Mouse (Mus musculus) hindlimb bud, embryonic 11.5 days (tissue): Measurements from ENCODE around the gene Ksr1.
"Not testable (repeated sequence)": the region's sequence is repeated elsewhere in the genome, so short reads cannot be mapped to it uniquely, and the experiment has no call there.

Source experiments
- DNase-seq: peaks from one replicate; pipeline ENCODE4 v3.0.0-alpha.2; 2012; ENCODE audit warnings: low read depth, low spot score; ENCODE audit errors: extremely low spot score

Ksr1 gene

GRCm38 (mm10) chr11:79017161-79017606, 129.0 kb downstream of the Ksr1 start:
- DNase-seq, result no peak

DNA sequence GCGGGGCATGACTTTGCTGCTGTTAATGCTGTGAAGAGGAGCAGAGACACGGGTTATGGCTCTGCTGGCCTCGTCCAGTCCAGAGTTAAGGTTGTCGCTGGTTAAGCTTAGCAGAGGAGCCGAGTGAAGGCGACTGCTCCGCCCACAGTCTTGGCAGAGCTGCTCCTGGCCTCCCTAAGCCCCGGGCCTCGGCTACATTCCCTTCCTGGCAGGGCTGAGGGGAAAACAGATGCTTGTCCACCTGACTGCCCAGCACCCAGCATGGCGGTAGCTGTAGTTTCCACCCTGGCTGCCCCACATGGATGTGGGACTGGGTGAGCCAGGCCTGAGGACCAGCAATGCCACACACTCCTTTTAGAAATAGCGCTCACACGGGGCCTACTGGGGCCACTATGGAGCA, 130.0 kb downstream of the Ksr1 start:
- DNase-seq, result no peak

GRCm38 (mm10) chr11:79015660-79016215, 130.5 kb downstream of the Ksr1 start:
- no peak for DNase-seq

DNA sequence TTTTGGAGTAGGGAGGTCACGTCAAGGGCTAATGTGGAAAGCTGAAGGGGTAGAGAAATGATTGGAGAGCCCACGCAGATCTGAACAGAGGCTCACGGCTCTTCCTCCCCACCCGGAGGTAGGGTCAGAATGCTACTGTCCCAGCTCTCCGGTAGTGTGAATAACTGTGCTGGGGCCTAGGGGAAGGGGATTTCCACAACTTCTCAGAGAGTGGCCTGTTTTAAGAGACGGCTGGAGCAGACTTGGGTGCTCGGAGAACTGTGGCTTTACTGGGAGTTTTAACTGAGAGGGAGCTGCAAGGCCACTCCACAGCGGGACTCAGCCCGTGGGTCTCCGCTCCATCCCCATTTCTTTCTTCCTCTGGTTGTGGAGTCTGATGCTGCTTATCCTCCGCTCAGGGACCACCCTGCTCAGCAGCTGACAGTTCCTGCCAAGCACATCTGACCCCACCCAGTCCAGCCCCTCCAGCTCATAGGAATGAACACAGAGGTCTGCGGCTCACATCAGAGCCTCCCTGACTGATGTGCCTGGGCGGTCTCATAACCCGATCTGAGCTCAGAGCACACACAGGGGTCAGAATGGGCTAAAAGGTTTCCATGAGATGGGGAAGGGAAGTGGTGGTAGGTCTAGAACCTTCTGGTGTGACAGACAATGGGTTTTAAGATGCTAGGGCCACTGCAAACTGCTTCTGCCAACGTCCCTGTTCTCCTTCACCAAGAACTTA, 131.4 kb downstream of the Ksr1 start:
- no peak for DNase-seq

GRCm38 (mm10) chr11:79013806-79014205, 132.4 kb downstream of the Ksr1 start:
- DNase-seq, result no peak

GRCm38 (mm10) chr11:79013056-79013455, 133.2 kb downstream of the Ksr1 start:
- DNase-seq, result no peak

DNA sequence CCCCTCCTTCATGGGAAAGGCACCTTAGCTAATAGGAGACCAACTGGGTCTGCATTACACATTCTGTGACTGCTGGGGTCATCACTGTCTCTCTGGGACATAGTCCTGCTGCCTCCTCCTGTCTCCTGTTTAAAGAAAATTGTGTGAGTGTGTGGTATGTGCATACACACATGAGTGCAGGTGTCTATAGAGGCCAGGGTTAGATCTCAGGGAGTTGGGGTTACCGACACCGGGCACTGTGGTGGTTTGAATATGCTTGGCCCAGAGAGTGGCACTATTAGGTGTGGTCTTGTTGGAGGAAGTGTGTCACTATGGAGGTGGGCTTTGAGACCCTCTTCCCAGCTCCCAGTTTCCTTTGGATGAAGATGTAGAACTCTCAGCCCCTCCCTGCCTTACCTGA, 133.7 kb downstream of the Ksr1 start:
- no peak for DNase-seq

- no peak for DNase-seq
Observed at GRCm38 (mm10) chr11:79008891-79009290, 137.3 kb downstream of the Ksr1 start.

- no peak for DNase-seq
Observed at GRCm38 (mm10) chr11:79008007-79008775, 138.0 kb downstream of the Ksr1 start.

DNA sequence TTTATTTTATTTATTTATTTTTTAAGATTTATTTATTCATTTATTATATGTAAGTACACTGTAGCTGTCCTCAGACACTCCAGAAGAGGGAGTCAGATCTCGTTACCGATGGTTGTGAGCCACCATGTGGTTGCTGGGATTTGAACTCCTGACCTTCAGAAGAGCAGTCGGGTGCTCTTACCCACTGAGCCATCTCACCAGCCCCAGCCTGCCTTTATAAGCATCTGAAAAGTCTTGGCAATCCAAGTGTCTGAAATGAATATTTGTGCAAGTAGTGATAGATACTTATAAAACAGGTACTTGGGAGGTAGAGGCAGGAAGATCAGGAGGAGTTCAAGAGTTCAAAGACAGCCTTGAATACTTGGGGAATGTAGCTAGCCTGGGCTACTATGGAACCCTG, 138.9 kb downstream of the Ksr1 start:
- DNase-seq, result not testable (repeated sequence)

DNA sequence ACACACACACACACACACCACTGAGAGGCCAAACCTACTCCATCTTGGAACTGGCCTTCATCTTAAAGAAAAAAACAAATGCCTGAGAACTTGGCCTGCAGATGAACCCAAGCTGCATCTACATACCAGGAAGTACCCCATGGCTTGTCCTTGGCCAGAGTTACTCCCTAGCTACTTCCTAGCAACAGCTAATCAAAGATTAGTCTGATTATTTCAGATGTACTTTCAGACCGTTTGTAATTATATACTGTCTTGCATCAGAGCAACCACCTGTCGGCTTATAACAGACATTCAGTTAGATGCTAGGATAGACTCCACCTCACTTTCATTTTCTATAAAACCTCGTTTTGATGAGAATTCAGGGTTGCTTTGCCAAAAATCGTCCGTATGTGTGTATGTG, 139.8 kb downstream of the Ksr1 start:
- DNase-seq, result no peak

- DNase-seq, result no peak
Observed at GRCm38 (mm10) chr11:79005578-79006394, 140.4 kb downstream of the Ksr1 start.

- DNase-seq, result no peak
Observed at GRCm38 (mm10) chr11:79003769-79004638, 142.2 kb downstream of the Ksr1 start.

GRCm38 (mm10) chr11:79003053-79003768, 143.0 kb downstream of the Ksr1 start:
- no peak for DNase-seq

DNA sequence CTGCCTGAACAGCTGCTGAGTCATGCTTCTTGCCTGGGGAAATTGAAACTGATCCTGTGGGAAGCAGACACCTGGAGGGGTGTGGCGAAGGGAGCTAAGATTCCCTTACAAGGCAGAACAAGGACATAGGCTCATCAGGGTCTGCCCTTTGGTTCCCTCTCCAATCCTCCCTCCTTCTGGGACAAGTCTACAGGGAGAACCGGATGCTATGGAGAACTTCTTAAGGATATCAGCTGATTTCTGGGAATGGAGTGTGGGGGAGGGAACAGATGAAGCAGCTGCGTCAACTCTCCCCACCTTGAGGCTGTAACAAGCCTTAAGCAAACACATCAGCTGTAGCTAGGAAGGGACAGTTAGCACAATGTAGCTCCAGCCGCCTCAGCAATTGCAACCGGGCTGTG, 143.7 kb downstream of the Ksr1 start:
- DNase-seq, result no peak

DNA sequence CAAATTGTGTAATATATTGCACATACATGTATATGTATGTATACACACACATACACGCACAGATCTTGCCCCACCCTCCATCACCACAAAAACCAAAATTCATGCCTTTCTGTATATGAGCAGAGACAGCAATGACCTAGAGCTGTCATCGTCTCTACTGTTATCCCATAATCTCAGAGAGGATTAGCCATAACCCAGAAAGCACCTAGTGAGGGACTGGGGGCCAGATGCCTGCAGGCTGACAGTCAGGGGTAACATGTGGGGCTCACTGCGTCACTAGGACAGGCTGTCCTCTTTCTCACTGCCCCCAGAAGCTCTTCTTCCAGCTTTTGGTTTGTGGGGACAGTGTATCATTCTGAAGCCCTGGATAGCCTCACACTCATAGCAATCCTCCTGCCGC, 144.3 kb downstream of the Ksr1 start:
- no peak for DNase-seq

DNA sequence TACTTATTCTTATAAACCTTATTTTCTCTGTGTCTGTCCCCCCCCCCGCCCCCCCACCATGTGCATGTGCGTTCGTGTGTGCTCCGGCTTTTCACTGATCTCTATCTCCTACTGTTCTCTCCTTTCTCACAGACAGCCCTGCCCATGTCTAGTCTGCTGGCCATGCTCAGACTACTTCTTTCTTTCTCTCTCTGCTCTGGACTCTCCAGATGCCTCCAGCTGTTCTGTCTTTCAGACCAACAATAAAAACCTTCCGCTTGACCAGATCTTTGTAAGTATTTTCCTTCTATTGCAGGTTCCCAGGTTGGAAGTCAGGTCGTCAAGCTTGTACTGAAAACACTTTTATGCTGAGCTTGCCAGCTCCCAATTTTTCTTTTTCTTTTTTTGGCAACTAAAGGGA, 147.1 kb downstream of the Ksr1 start:
- no peak for DNase-seq

DNA sequence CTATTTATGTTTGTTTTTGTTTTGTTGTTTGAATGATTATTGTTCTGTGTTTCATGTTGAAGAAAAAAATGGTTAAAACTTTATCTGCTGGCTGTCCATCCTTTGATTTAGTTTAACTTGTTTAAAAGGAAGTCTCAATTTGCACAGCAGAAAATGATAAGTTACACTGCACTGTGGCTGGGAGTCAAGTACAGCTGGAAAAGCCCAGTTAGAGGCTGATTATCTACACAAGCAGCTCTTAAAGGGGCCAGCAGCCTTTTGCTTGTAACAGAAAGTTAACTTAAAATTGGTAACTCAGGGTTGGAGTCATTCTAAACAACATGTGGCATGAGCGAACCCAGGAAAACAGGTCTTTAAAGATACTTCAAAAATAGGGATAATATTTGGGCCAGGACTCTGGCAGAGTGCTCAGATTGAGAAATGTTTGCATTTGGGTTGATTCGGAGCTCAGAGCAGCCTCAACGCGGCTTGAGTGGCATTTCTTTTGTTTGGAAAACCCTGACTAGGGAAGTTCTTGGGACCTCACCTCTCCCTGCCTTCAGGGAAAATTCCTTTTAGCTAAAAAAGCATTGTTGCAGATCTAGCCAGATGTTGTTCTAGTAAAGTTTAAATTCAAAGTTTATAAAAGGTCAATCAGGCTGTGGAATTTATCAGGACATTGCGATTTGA, 155.2 kb downstream of the Ksr1 start:
- DNase-seq, result not testable (repeated sequence)

GRCm38 (mm10) chr11:78990096-78990495, 156.1 kb downstream of the Ksr1 start:
- DNase-seq, result no peak
